Mouse (Mus musculus): Measurements from ENCODE around the gene Tex50. TPM values are rescaled to one million over a fixed set of nuclear protein-coding genes. Genes with fewer than 3 reads are reported as not detected.
"Not testable (repeated sequence)": the region's sequence is repeated elsewhere in the genome, so short reads cannot be mapped to it uniquely, and the experiment has no call there.

Gene Tex50
- polyA plus RNA-seq, 1 experiment = not detected

- WGBS = 78% methylated on average over 2 of the region's 2 CpGs
- DNase-seq (ENCODE audit: low read depth in 1 of 2, low spot score in 2 of 2) = no peak
- no peak overlapping the region for H3K27ac ChIP-seq (ENCODE audit: insufficient read depth, low read length)
- H3K27me3 ChIP-seq (ENCODE audit: control insufficient read depth, insufficient read depth, low read length) = no peaks in the 10 kb centered on the region
- no peak for TF ChIP-seq CTCF (IDR thresholded peaks at IDR 0.05; ENCODE audit: extremely low read depth, insufficient read depth, insufficient read length, insufficient replicate concordance)
- no peak for TF ChIP-seq POLR2A (IDR thresholded peaks at IDR 0.05; ENCODE audit: low read depth, low read length)
- no peaks in the 10 kb centered on the region for H3K4me1 ChIP-seq (ENCODE audit: control insufficient read depth, insufficient read depth, insufficient read length)
- no peaks in the 10 kb centered on the region for H3K36me3 ChIP-seq (ENCODE audit: control insufficient read depth, insufficient read depth, low read length)
- no peak overlapping the region for H3K4me3 ChIP-seq (ENCODE audit: extremely low read depth, insufficient read depth, insufficient read length)
These were observed 11.2 kb downstream of the Tex50 start for GRCm38 (mm10) chr1:161147888-161148287.

GRCm38 (mm10) chr1:161145611-161146010, 13.5 kb downstream of the Tex50 start:
- H3K27me3 ChIP-seq (ENCODE audit: control insufficient read depth, insufficient read depth, low read length); DNase-seq (ENCODE audit: low read depth in 1 of 2, low spot score in 2 of 2); H3K4me3 ChIP-seq (ENCODE audit: extremely low read depth, insufficient read depth, insufficient read length); H3K36me3 ChIP-seq (ENCODE audit: control insufficient read depth, insufficient read depth, low read length); H3K27ac ChIP-seq (ENCODE audit: insufficient read depth, low read length); H3K4me1 ChIP-seq (ENCODE audit: control insufficient read depth, insufficient read depth, insufficient read length): not testable (repeated sequence)
- WGBS = 45% methylated on average over 8 of the region's 8 CpGs

GRCm38 (mm10) chr1:161143216-161143615, 15.9 kb downstream of the Tex50 start:
- Histone ChIP-seq H3K27ac (ENCODE audit: insufficient read depth, low read length) (no peak overlapping the region), H3K4me3 (ENCODE audit: extremely low read depth, insufficient read depth, insufficient read length) (no peak overlapping the region), H3K27me3 (ENCODE audit: control insufficient read depth, insufficient read depth, low read length) (no peaks in the 10 kb centered on the region), H3K36me3 (ENCODE audit: control insufficient read depth, insufficient read depth, low read length) (no peaks in the 10 kb centered on the region), H3K4me1 (ENCODE audit: control insufficient read depth, insufficient read depth, insufficient read length) (peaks cover 5% of the 10 kb centered on the region; the same call in 1 of the 2 replicates)
- WGBS = 91% methylated on average over 7 of the region's 7 CpGs
- no peak for DNase-seq (ENCODE audit: low read depth in 1 of 2, low spot score in 2 of 2)
- TF ChIP-seq POLR2A (IDR thresholded peaks at IDR 0.05; ENCODE audit: low read depth, low read length) = no peak
- TF ChIP-seq CTCF (IDR thresholded peaks at IDR 0.05; ENCODE audit: extremely low read depth, insufficient read depth, insufficient read length, insufficient replicate concordance) = no peak

- H3K4me1 ChIP-seq (ENCODE audit: control insufficient read depth, insufficient read depth, insufficient read length) = peaks cover 5% of the 10 kb centered on the region; the same call in 1 of the 2 replicates
- no peaks in the 10 kb centered on the region for H3K27me3 ChIP-seq (ENCODE audit: control insufficient read depth, insufficient read depth, low read length)
- WGBS = 22% methylated on average over 33 of the region's 33 CpGs
- TF ChIP-seq CTCF (IDR thresholded peaks at IDR 0.05; ENCODE audit: extremely low read depth, insufficient read depth, insufficient read length, insufficient replicate concordance) = no peak
- no peak for TF ChIP-seq POLR2A (IDR thresholded peaks at IDR 0.05; ENCODE audit: low read depth, low read length)
- no peaks in the 10 kb centered on the region for H3K36me3 ChIP-seq (ENCODE audit: control insufficient read depth, insufficient read depth, low read length)
- DNase-seq (ENCODE audit: low read depth in 1 of 2, low spot score in 2 of 2) = no peak
- no peak within 1 kb of the TSS for H3K4me3 ChIP-seq (ENCODE audit: extremely low read depth, insufficient read depth, insufficient read length)
- no peak within 1 kb of the TSS for H3K27ac ChIP-seq (ENCODE audit: insufficient read depth, low read length)
These were observed 16.5 kb downstream of the Tex50 start, which contains the start of gene Ankrd45 for GRCm38 (mm10) chr1:161142531-161143159. Gene Ankrd45, plus strand, starts transcription at chr1:161142691.

GRCm38 (mm10) chr1:161140026-161140762, 18.9 kb downstream of the Tex50 start:
- no peak overlapping the region for H3K27ac ChIP-seq (ENCODE audit: insufficient read depth, low read length)
- no peak for DNase-seq (ENCODE audit: low read depth in 1 of 2, low spot score in 2 of 2)
- no peak overlapping the region for H3K4me3 ChIP-seq (ENCODE audit: extremely low read depth, insufficient read depth, insufficient read length)
- H3K36me3 ChIP-seq (ENCODE audit: control insufficient read depth, insufficient read depth, low read length) = no peaks in the 10 kb centered on the region
- H3K27me3 ChIP-seq (ENCODE audit: control insufficient read depth, insufficient read depth, low read length) = no peaks in the 10 kb centered on the region
- peaks cover 5% of the 10 kb centered on the region; the same call in 1 of the 2 replicates for H3K4me1 ChIP-seq (ENCODE audit: control insufficient read depth, insufficient read depth, insufficient read length)
- 88% methylated on average over 9 of the region's 9 CpGs for WGBS
- TF ChIP-seq POLR2A (IDR thresholded peaks at IDR 0.05; ENCODE audit: low read depth, low read length) (no peak), CTCF (IDR thresholded peaks at IDR 0.05; ENCODE audit: extremely low read depth, insufficient read depth, insufficient read length, insufficient replicate concordance) (no peak)

- Histone ChIP-seq H3K4me1 (ENCODE audit: control insufficient read depth, insufficient read depth, insufficient read length) (peaks cover 5% of the 10 kb centered on the region; the same call in 1 of the 2 replicates), H3K27ac (ENCODE audit: insufficient read depth, low read length) (no peak overlapping the region; the same call in 1 of the 2 replicates), H3K36me3 (ENCODE audit: control insufficient read depth, insufficient read depth, low read length) (no peaks in the 10 kb centered on the region), H3K27me3 (ENCODE audit: control insufficient read depth, insufficient read depth, low read length) (no peaks in the 10 kb centered on the region), H3K4me3 (ENCODE audit: extremely low read depth, insufficient read depth, insufficient read length) (no peak overlapping the region)
- DNase-seq (ENCODE audit: low read depth in 1 of 2, low spot score in 2 of 2) = peak in 1 of 2 experiments; percentile 55
- WGBS = 58% methylated on average over 2 of the region's 2 CpGs
- no peak for TF ChIP-seq CTCF (IDR thresholded peaks at IDR 0.05; ENCODE audit: extremely low read depth, insufficient read depth, insufficient read length, insufficient replicate concordance)
- no peak for TF ChIP-seq POLR2A (IDR thresholded peaks at IDR 0.05; ENCODE audit: low read depth, low read length)
These were observed 19.6 kb downstream of the Tex50 start for GRCm38 (mm10) chr1:161139496-161139895.

All from spleen, adult 2 months (tissue).